In genomic region chr9:54279046-54279589, GRCm38 (mm10) we compare ENCODE assay signal across 27 mouse cellular contexts. TPM values are rescaled to one million over a fixed set of nuclear protein-coding genes. Genes with fewer than 3 reads are reported as not detected.
DNase-seq lines count a peak whose midpoint lies in the region; TF ChIP-seq lines count a peak whose summit lies in the region.
"Had no signal": no experiment of that assay in that cellular context is flagged by ENCODE, and none has a peak within 500 bp of the region (broad histone marks: within the 10 kb centered on the region; RNA-seq: fewer than 3 reads in every experiment).

No protein-coding gene starts in this region.

- no peak overlapping the region for H3K27ac ChIP-seq in heart, adult 2 months
- H3K27ac ChIP-seq: embryonic facial prominence, embryonic 10.5 days; embryonic facial prominence, embryonic 12.5 days; forebrain, embryonic 13.5 days; forebrain, embryonic 15.5 days had no signal

- no peak overlapping the region for H3K4me3 ChIP-seq in heart, adult 2 months
- H3K4me3 ChIP-seq: embryonic facial prominence, embryonic 10.5 days; embryonic facial prominence, embryonic 12.5 days; forebrain, embryonic 13.5 days; forebrain, embryonic 15.5 days had no signal

- peak; percentile 31 to 51 for DNase-seq in cerebellum, postnatal 10 days
- DNase-seq in cerebellum, postnatal 25 days, result no peak
- DNase-seq in heart, adult 11 months, result peak; percentile 67
- no peak for DNase-seq in heart, adult 2 months
- DNase-seq in layer of hippocampus, adult 9-11 months, result peak; percentile 15
- DNase-seq in layer of hippocampus, adult 9-10 months (ENCODE audit: low spot score), result no peak
- DNase-seq in spleen, postnatal 4 days (ENCODE audit: low spot score in 2 of 2), result no peak
- DNase-seq: adrenal gland, adult 8-10 months; adrenal gland, postnatal 14 days; adrenal gland, postnatal 36 days; B cell, adult 2 months; cerebellum, adult 18-20 months; cerebellum, adult 8-10 months; cerebellum, adult 9-11 months; forebrain, postnatal 0 days had no signal

- no peaks in the 10 kb centered on the region for H3K79me2 ChIP-seq in heart, adult 2 months (replicated peaks; ENCODE audit: control insufficient read depth, insufficient read depth, low read length)

- H3K4me1 ChIP-seq in heart, adult 2 months (ENCODE audit: control insufficient read depth, insufficient read depth, low read length), result no peaks in the 10 kb centered on the region
- H3K4me1 ChIP-seq: embryonic facial prominence, embryonic 12.5 days; forebrain, embryonic 13.5 days; forebrain, embryonic 15.5 days had no signal

- TF ChIP-seq CTCF in heart, adult 2 months (IDR thresholded peaks at IDR 0.05), result no peak

- no peaks in the 10 kb centered on the region for H3K36me3 ChIP-seq in heart, adult 2 months (ENCODE audit: control insufficient read depth, insufficient read depth, low read length)
- H3K36me3 ChIP-seq: embryonic facial prominence, embryonic 10.5 days; embryonic facial prominence, embryonic 12.5 days; forebrain, embryonic 15.5 days had no signal

- TF ChIP-seq EP300 in heart, adult 2 months (IDR thresholded peaks at IDR 0.05; ENCODE audit: insufficient read depth, low read depth, low read length), result no peak

- intact Hi-C loops in heart, adult 2 months (cut with DNase I), result no loop called here

- whole genome bisulfite sequencing in heart, adult 2 months, result 76% methylated on average over 12 of the region's 12 CpGs

- no peaks in the 10 kb centered on the region for H3K27me3 ChIP-seq in heart, adult 2 months (ENCODE audit: control insufficient read depth, insufficient read depth, low read length)
- H3K27me3 ChIP-seq: forebrain, embryonic 13.5 days; forebrain, embryonic 15.5 days had no signal

- TF ChIP-seq POLR2A in heart, adult 2 months (IDR thresholded peaks at IDR 0.05; ENCODE audit: insufficient read depth, low read depth, low read length), result no peak

- H3K9ac ChIP-seq in heart, adult 2 months (ENCODE audit: low read depth, low read length), result no peak overlapping the region
- H3K9ac ChIP-seq: embryonic facial prominence, embryonic 12.5 days; forebrain, embryonic 13.5 days; forebrain, embryonic 15.5 days; forebrain, postnatal 0 days had no signal

RNA-seq across cellular contexts. Expression of gene Gldn, which starts 7.2 kb away (rescaled TPM):
- total RNA-seq in heart, adult 2 months (2021), result under 1 TPM; 0.05 TPM
- polyA plus RNA-seq in heart, adult 2 months (2012; rRNA removed), result 0.20 and 0.31 TPM in 2 replicates
- total RNA-seq: ES-E14, MEL had no signal

RNA-seq across cellular contexts. Expression of gene Cyp19a1, which starts 11.2 kb away (rescaled TPM):
- total RNA-seq in heart, adult 2 months (2021), result not detected
- not detected in 2 replicates for polyA plus RNA-seq in heart, adult 2 months (2012; rRNA removed)
- total RNA-seq: adrenal gland, adult 18-20 months; adrenal gland, adult 8-10 months; adrenal gland, postnatal 14 days; adrenal gland, postnatal 36 days; ES-E14; MEL had no signal
- polyA plus RNA-seq: activated CD4-positive, CD25-positive, alpha-beta regulatory T cell, adult 4 months; cortical plate, adult 2 months; embryonic facial prominence, embryonic 10.5 days; embryonic facial prominence, embryonic 14.5 days; forebrain, embryonic 11.5 days; Patski had no signal

Comparison
In these comparisons a context has a peak if more than half of its experiments do, and no peak if none do; other contexts are left out.
1. DNase-seq: peak in cerebellum, postnatal 10 days (2 of 2), heart, adult 11 months (single experiment) and layer of hippocampus, adult 9-11 months (single experiment); none in cerebellum, postnatal 25 days (0 of 2), heart, adult 2 months (0 of 2), layer of hippocampus, adult 9-10 months (single experiment) and spleen, postnatal 4 days (0 of 2).